Mouse (Mus musculus): ENCODE data around the gene Flnc.
"Not testable (repeated sequence)": the region's sequence is repeated elsewhere in the genome, so short reads cannot be mapped to it uniquely, and the experiment has no call there.

Flnc gene

DNA sequence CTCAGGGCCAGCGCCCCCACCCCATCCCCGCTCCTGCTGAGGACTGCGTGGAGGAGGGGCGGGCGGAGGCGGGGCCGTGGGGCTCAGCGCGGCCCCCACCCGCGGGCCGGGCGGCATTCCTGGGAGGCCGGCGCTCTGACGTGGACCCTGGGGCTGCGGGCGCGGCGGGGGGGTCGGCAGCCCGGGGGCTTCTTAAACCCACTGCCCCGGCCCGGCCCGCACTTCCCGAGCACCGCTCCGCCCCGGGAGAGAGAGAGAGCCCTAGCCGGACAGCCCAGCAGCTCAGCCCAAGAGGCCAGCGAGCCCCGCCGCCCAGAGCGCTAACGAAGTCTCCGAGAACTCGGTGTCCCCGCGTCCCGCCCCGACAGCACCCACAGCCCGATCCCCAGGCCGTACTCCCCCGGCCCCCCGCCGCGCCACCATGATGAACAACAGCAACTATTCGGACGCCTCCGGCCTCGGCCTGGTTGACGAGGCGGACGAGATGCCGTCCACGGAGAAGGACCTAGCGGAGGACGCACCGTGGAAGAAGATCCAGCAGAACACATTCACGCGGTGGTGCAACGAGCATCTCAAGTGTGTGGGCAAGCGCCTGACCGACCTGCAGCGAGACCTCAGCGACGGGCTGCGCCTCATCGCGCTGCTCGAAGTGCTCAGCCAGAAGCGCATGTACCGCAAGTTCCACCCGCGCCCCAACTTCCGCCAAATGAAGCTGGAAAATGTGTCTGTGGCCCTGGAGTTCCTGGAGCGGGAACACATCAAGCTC, at the start of gene Flnc:
Gene Flnc (plus strand): TSS at position 219 of the 766 bp plus-strand sequence.
- no peak for DNase-seq (ENCODE audit: low spot score in 2 of 2)

GRCm38 (mm10) chr6:29388052-29388518, 45.0 kb upstream of the Flnc start, which contains the start of gene Opn1sw:
Gene Opn1sw, minus strand, starts transcription at chr6:29388468.
- DNase-seq (ENCODE audit: low spot score in 2 of 2): no peak

- DNase-seq (ENCODE audit: low spot score in 2 of 2): peak; percentile 93
These were observed 44.4 kb upstream of the Flnc start for GRCm38 (mm10) chr6:29388606-29389080.

DNA sequence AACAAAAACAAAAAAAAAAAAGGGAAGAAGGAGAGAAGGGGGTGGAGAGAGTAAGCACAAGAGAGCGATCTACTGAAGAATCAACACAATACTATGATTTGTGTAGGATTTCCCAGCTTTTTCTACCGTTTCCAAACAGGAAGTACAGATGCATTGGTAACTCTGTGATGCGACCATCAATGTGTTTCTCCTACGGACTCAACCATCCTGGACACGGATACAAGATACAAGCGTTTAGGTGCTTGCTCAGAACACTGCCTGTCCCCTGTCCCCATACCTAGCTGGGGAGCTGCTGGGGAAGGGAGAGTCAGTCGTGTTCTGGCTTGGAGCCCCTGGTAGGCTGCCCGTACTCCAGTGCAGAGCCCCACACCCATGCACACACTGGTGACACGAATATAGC, 43.6 kb upstream of the Flnc start:
- DNase-seq (ENCODE audit: low spot score in 2 of 2): no peak

- not testable (repeated sequence) for DNase-seq (ENCODE audit: low spot score in 2 of 2)
These were observed 42.6 kb upstream of the Flnc start for GRCm38 (mm10) chr6:29390500-29390899.

GRCm38 (mm10) chr6:29391241-29391640, 41.8 kb upstream of the Flnc start:
- DNase-seq (ENCODE audit: low spot score in 2 of 2): not testable (repeated sequence)

DNA sequence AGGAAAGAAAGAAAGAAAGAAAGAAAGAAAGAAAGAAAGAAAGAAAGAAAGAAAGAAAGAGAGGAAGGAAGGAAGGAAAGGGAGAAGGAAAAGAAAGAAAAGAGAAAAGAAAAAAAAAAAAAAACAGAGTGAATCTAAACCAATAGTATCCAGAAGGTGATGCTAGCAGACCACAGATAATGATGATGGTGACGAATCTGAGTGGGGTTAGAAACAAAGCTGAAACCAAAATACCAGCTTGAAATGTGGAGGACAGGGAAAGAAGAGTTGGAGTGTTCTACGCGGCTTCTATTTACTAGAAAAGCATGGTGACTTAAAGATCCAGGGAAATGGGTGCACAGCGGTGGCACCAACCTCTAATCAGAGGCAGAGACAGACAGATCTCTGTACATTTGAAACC, 41.3 kb upstream of the Flnc start:
- DNase-seq (ENCODE audit: low spot score in 2 of 2): no peak

GRCm38 (mm10) chr6:29394286-29394685, 38.8 kb upstream of the Flnc start:
- DNase-seq (ENCODE audit: low spot score in 2 of 2): no peak

GRCm38 (mm10) chr6:29395910-29396713, 36.9 kb upstream of the Flnc start, which contains the start of gene Ccdc136:
Gene Ccdc136, plus strand, starts transcription at chr6:29396309.
- DNase-seq (ENCODE audit: low spot score in 2 of 2): peak; percentile 84 to 87

GRCm38 (mm10) chr6:29396714-29397540, 36.1 kb upstream of the Flnc start:
- DNase-seq (ENCODE audit: low spot score in 2 of 2): peak; percentile 48 to 52

DNA sequence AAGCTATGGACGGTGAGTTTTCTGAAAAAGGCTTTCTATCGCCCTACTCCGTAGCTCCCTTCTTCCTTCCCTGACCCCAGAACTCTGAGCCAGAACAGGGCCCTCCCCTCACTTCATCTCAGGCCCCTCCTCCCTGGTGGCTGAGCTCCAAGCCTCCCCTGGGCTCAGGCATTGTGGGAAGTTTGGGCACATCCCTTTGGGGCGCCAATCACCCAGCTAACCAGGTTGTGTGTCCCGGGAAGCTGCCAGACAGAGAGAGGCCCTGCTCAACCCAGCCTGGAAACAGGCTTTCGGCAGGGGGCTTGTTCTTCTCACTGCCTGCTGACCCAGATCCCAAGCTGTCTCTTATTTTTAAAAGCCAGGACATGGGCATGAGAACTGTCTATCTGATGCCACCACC, 35.5 kb upstream of the Flnc start:
- DNase-seq (ENCODE audit: low spot score in 2 of 2): peak; percentile 71 to 76

DNA sequence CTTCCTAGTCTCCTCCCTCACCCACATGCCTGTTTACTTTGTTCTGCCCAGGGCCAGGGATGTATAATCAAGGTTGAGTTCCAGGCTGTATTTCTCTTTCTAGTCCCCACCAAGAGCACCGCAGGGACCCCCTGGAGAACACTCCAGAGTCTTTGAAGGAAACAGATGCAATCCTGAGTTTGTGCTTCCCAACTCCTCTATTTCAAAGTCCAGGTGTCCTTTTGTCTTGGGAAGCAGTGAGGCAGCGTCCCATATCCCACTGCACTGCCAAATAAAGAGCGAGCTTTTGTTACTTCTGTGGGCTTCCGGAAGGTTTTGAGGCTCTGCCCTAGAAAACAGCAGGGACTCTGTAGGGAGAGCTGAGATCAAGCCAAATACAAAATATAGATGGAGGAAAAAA, 33.2 kb upstream of the Flnc start:
- DNase-seq (ENCODE audit: low spot score in 2 of 2): no peak

GRCm38 (mm10) chr6:29402693-29403342, 30.2 kb upstream of the Flnc start:
- DNase-seq (ENCODE audit: low spot score in 2 of 2): no peak

DNA sequence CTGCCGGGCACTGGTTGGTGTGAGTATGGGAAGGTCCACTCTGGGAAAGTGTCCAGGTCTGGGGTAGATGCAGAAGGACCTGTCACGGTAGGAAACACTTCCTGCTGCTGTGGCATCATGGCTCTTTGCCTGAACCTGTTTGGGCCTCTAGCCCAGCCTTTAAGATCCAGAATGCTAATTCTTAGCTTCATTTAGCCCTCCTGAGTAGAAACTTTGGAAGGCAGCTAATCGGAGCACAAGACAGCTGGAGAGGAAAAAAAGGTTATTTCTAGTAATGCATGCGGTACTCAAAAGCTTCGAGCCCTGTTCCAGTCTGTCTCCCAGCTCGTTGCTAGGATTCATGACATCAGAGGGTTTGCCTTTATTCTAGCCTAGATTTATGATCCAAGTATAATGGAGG, 26.6 kb upstream of the Flnc start:
- peak in 1 of 2 experiments; percentile 60 for DNase-seq (ENCODE audit: low spot score in 2 of 2)

- no peak for DNase-seq (ENCODE audit: low spot score in 2 of 2)
These were observed 17.6 kb upstream of the Flnc start for GRCm38 (mm10) chr6:29415446-29415845.

DNA sequence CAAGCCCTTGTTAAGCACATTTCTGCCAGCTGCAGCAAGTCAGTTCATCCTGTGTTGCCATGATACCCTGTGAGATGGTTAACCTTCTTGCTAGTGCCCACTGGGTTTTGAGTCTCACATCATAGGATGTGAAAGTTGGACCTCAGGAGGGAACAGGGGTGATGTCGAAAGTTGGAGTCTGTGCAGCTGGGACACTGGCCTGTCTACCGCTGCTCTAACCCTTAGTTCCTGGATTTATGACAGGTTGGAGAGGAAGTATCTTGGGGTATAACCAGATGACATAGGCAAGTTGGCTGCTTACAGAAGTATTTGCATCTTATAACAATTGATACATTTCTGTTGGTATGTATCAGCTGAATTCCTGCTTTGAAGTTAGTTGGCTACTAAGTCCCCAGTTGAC, 12.5 kb upstream of the Flnc start:
- no peak for DNase-seq (ENCODE audit: low spot score in 2 of 2)

- no peak for DNase-seq (ENCODE audit: low spot score in 2 of 2)
These were observed 7.9 kb upstream of the Flnc start for GRCm38 (mm10) chr6:29425118-29425517.

DNA sequence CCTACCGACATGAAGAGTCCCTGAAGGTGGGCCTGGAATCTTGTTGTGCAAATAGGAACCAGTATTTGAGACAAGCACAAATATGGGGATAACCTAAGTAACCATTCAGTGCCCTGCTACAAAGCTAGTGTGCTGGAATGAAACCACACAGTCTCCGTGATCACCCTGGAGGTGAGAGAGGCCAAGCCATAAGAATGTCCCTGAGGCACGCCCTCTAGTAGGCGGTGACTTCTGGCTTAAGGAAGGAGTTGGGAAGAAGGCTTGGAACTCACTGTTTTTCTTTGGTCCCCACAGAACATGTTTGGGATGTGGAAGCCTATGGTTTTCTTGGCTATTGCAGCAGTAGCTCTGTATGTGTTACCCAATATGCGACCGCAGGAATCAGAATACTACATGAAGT, 6.7 kb upstream of the Flnc start:
- no peak for DNase-seq (ENCODE audit: low spot score in 2 of 2)

DNA sequence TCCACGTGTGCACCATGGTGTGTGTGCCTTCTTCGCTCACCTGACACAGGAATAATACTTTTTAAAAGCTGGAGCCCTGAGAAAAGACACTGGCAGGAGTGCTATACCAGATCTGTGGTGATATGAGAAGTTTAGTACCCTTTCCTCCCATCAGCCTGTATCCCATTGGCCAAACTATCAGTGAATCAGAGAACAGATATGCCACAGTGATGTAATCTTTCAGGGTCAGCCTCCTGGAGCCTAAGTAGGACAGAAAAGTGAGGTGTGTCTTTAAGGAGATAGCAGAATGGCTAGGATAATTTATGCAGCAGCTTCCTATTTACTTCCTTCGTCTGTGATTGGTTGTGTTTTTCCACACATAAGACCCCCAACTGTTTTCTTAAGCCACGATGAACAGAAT, 4.9 kb upstream of the Flnc start:
- DNase-seq (ENCODE audit: low spot score in 2 of 2): no peak

- DNase-seq (ENCODE audit: low spot score in 2 of 2): no peak
These were observed 2.2 kb upstream of the Flnc start for GRCm38 (mm10) chr6:29430681-29431420.

Measured in right cerebral cortex, postnatal 10 days (tissue).